Mouse (Mus musculus) spleen, postnatal 4 days (tissue): ENCODE results near the gene Elp5.
"Not testable (repeated sequence)": the region's sequence is repeated elsewhere in the genome, so short reads cannot be mapped to it uniquely, and the experiment has no call there.

Experiments used
- DNase-seq, 2 experiments: peaks; one replicate each; pipeline ENCODE4 v3.0.0; 2022; ENCODE audit warnings: low spot score in 2 of 2

The Elp5 gene

GRCm38 (mm10) chr11:69956218-69956617, 26.1 kb downstream of the Elp5 start:
- DNase-seq: no peak

DNA sequence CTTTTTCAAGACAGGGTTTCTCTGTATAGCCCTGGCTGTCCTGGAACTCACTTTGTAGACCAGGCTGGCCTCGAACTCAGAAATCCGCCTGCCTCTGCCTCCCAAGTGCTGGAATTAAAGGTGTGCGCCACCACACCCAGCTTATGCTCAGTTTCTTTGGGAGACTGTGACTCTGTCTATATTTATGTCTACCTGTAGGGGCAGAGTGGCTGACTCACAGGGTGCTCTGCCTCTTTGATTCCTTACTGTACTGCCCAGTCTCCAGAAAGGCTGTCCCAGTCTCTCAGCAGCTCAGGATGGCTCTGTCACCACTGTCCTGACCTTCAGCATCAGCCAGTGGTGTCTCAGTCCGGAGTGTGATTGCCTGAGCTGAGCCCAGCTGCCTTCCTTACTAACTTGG, 26.7 kb downstream of the Elp5 start:
- not testable (repeated sequence) for DNase-seq

- DNase-seq: no peak
Measured at GRCm38 (mm10) chr11:69953267-69953915, 28.9 kb downstream of the Elp5 start.

DNA sequence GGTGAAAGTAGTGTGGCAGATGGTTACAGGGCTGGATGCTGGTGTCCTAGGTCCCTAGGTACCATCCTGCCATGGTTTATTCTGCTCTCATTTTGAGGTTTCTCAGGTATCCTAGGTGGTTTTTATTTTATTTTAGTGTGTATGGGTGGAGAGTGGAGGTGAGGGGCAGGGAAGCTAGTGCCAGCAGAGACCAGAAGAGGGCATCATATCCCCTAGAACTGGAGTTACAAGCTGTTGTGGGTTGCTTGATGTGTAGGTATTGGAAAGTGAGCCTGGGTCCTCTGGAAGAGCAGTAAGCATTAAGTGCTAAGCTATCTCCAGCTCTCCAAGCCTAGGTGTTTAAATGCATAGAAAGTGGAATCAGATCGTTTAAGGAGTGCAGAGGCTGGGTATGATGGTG, 30.0 kb downstream of the Elp5 start:
- DNase-seq: no peak

DNA sequence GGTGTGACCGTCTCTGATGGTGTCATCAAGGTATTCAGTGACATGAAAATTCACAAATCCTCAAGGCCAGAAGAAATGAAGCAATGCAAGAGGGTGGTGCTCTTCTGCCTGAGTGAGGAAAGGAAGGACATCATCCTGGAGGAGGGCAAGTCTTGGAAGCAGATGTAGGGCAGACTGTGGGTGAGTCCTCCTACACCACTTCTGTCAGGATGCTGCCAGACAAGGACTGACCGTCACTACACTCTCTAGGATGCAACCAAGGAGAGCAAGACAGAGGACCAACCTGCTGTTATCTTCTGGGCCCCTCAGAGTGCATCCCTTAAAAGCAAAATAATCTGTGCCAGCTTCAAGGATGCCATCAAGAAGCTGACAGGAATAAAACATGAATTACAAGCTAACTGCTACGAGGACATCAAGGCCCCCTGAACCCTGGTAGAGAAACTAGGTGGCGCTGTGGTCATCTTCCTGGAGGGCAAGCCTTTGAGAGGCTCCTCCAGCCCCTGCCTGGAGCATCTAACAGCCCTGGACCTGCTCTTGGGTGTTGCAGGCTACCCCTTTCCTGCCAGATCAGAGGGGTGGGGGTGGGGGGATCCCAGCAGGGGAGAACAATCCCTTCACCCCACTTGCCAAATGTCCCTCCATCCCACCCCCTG, 31.4 kb downstream of the Elp5 start:
- DNase-seq: peak in 1 of 2 experiments; percentile 80

DNA sequence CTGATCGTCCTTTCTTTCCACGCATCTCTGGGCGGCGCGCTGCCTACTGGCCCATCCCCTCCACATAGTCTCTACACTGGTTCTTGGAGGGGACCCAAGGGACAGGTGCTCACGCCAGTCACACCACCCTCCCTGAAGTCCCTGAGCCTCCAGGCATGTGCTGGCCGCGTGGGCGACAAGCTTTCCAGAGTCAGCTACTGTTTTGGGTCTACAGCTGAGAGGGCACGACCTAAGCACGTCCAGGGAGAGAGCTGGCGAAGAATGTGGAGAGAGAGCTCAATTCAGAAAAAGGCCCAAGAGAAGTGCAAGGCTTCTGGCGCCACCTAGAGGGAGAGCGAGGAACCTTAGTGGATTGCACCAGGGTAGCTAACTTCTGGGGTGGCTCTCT, 33.6 kb downstream of the Elp5 start:
- DNase-seq: peak; percentile 91 to 97

DNA sequence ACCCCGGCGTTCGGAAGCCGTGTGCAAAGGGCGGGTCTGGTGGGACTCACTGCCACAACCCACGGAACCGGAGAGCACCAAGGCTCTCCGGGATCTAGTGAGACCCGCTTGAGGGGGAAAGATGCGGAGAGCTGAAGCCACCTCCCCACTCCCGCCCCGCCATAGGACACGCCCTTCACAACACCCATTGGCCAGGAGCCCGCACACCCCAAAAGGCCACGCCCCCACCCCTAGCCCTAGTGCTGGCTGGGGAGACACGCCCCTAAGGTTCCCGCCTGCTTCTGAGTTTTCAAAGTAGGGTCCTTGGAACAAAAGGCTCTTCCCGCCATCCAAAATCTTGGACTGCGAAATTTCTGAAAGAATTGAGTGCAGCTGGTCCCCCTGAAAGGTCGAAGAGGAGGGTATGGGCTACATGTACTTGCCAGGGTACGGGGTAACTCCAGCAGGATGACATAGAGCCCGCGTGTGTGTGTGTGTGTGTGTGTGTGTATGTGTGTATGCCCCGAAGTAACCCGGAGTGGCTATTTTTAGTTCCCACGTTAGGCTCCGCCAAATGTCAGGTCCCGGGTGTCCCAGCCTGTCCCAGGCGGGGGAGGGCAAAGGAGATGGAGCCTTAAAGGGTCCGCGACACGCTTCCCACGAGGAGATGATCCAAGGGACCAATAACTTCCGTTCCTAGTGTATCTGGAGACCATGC, 34.1 kb downstream of the Elp5 start, which contains the start of gene Slc2a4:
Slc2a4 (minus strand) TSS at position 123 of the 697 bp plus-strand sequence.
- peak; percentile 97 to 98 for DNase-seq

DNA sequence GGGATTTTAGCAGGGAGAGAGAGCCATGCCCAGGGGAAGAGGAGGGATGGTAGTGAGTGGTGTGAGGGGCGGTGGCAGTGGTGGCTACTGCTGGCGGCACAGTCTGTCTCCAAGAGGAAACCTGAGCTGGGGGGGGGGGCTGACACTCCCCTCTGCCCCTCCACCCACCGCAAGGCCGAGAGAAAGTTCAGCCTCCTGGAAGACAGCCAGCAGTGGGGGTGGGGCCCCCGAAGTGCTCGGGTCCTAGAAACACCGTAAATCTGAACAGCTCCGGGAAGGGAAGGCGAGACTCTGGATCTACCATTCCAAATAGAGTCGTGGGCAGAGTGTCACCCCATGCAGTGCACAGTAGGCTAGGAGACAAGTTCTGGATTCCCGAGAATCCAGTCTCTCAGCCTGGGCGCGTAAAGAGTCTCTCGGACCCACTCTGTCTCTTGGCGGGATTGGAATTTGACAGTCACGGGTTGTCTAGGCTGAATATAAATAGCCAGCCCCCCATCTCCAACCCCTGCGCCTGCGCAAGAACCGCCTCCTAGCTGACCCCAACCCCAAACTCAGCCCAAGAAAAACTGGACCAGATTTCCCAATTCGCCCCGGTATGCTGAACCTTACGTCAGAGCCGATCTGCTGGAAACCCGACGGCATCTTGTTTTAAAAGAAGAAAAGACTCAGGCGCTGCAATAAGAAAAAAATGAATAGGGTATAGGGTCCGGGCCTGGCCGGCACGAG, 34.8 kb downstream of the Elp5 start:
- peak; percentile 69 to 83 for DNase-seq

DNA sequence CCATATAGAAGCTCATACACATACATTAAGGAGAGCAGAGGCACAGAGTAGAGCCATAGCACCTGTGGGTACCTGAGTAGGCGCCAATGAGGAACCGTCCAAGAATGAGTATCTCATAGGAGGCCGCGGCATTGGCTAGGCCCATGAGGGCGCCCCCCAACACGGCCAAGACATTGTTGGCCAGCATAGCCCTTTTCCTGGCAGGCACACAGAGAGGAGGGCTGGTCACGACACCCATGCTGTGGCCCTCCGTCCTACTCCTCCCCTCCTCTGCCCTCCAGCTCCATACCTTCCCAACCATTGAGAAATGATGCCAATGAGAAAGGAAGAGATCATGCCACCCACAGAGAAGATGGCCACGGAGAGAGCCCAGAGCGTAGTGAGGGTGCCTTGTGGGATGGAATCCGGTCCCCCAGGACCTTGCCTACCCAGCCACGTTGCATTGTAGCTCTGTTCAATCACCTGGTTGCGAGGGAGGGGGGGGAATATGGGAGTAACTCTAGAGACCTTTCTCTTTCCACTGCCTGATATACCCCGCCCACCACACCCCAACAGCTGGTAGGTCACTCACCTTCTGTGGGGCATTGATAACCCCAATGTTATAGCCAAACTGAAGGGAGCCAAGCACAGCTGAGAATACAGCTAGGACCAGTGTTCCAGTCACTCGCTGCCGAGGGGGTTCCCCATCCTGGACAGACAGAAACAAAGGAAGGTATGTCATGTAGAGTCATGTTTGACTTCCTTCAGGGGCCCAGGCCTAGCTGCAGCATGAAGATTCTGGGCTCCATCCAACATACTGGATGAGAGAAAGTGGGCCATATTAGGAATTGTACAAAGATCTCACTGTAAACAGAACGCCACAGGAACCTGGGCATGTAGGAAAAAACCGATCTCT, 36.1 kb downstream of the Elp5 start:
- peak; percentile 62 to 78 for DNase-seq

- no peak for DNase-seq
Measured at GRCm38 (mm10) chr11:69945216-69945615, 37.1 kb downstream of the Elp5 start.

DNA sequence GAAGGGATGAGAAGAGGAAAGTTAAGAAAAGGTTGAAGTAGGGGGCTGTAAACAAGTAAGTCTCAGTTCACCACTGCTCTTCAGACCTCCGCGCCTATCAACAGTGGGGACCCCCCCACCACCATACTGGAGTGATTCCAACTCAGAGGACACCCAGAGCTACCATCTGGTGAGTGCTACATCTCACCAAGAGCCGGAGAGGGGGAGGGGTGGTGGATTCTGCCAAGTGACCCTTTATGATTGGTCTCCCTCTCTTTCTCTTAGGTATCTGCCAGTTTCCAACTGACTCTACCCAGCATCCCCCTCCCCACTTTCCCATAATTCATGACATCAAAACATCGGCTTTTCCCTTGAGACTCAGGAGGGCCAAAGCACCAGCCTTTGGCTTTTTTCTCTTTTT, 41.4 kb downstream of the Elp5 start:
- DNase-seq: peak in 1 of 2 experiments; percentile 65

- DNase-seq: peak; percentile 13 to 64
Measured at GRCm38 (mm10) chr11:69939731-69940130, 42.6 kb downstream of the Elp5 start.

DNA sequence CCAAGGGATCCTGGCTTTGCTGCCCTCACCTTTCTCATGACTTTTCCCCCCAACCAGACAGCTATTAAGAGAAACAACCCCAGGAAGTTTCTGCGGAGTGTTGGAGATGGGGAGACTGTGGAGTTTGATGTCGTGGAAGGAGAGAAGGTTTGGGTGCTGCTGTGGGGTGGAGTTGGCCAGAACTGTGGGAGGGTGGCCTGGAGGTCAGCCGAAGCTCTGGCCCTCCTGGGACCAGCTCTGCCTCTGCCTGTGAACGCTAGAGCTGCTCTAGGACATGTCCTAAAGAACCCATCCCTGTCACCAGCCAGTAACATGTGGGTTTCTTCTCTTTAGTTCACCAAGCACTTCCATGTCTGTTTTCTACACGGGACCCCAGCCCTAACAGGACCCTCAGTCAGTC, 43.1 kb downstream of the Elp5 start:
- DNase-seq: no peak

DNA sequence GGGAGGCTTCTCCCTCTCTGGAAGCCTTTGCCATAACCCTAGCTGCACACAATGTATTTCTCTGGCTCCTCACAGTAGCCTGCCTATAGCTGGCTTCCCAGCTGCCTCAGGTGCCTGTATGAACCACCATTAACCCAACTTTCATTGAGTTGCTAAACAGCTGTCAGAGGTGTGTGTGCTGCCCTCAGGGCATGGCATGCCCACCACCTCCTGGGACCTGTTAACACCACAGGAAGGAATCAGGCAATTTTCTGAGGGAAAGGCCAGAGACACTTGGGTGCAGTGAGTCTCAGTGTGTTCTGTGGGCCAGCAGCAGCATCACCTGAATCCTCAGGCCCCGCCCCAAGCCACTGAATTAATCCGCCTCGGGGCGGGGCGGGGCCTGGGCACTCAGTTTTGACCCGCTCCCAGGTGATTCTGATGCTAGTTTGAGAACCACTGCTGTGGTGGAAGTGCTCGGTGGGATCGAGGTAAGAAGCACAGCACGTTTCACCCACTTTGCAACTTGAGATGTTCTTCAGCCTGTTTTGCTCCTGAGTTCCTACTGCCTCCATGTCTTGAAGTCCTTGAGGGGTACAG, 43.8 kb downstream of the Elp5 start:
- DNase-seq: peak in 1 of 2 experiments; percentile 61

- DNase-seq: no peak
Measured at GRCm38 (mm10) chr11:69937834-69938233, 44.5 kb downstream of the Elp5 start.

- no peak for DNase-seq
Measured at GRCm38 (mm10) chr11:69937385-69937784, 44.9 kb downstream of the Elp5 start.

DNA sequence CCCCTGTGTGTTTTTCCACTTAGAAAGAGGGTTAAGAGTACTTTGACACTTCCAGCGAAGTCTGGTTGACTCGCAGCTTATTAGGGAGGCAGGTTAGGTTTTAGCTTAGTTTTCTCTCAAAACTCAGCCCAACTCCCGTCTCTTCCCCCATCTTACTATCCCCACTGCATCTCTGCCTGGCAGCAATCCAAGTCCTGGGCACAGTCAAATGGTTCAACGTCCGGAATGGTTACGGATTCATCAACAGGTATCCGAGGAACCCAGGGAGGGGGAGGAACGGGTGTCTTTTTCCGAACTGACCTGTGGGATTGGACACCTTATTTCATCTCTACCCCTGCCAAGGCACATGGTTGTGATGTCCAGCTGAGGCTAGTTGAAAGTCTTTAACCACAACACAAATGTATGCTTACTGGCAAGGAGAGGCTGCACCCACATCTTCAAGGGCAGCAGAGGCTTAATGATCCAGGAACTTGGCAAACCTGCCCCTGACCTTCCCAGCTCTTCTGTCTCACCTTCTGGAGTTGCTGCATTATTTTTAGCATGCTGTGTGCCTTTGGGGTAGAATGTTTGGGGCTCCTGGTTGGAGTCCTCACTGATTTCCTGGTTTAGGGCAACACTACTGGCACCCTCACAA, 45.5 kb downstream of the Elp5 start:
- no peak for DNase-seq

- DNase-seq: peak; percentile 22 to 70
Measured at GRCm38 (mm10) chr11:69936156-69936555, 46.2 kb downstream of the Elp5 start.

GRCm38 (mm10) chr11:69935137-69935879, 47.0 kb downstream of the Elp5 start, which contains the start of gene Ybx2:
Gene Ybx2 (plus strand): TSS chr11:69935796.
- DNase-seq: peak; percentile 84 to 92
